Mouse (Mus musculus) spleen, postnatal 10 days (tissue): Measurements from ENCODE around the gene Fthl17d.
"Not testable (repeated sequence)": the region's sequence is repeated elsewhere in the genome, so short reads cannot be mapped to it uniquely, and the experiment has no call there.

Source experiments
- DNase-seq, 2 experiments: peaks; one replicate each; pipeline ENCODE4 v3.0.0; 2021 to 2022; ENCODE audit warnings: low spot score in 2 of 2

The Fthl17d gene

DNA sequence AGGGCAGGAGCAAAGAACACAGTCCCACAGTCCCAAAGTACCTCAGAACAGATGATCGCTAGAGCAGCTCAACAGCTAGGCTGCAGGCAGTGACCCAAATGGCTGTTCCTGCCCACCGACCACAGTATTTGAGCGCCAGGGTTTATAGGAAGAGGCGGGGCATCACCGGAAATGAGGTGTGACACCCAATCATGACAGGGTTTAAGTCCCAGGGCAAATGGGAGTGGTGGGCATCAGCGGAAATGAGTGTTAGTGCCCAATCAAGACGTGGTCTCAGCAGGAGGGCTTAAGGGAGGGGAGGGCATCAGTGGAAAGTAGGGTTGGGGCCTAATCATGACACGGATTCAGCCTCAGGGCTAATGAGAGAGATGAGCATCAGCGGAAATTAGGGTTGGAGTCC, at the start of gene Fthl17d:
Gene Fthl17d, minus strand, starts transcription at position 101 of the 400 bp plus-strand sequence.
- DNase-seq = not testable (repeated sequence)

- not testable (repeated sequence) for DNase-seq
Observed at GRCm38 (mm10) chrX:9033193-9033592, 46.6 kb upstream of the Fthl17d start, which contains the start of gene Fthl17e. Gene Fthl17e (plus strand): TSS chrX:9033493.

GRCm38 (mm10) chrX:9019481-9019880, 32.9 kb upstream of the Fthl17d start:
- no peak for DNase-seq

DNA sequence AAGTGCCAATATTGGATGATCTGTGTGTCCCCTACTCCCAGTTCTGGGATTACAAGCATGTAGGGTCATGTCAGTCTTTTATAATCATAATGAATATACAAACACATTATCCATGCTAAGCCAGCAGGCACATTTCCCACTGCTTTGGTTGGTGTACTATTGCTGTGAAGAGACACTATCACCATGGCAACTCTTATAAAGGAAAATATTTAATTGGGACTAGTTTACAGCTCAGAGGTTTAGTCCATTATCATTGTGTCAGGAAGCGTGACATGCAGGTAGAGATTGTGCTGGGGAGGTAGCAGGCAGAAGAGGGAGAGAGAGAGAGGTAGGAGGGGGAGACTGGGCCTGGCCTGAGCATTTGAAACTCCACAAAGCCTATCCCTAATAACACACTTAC, 29.5 kb upstream of the Fthl17d start:
- DNase-seq = no peak

- DNase-seq = not testable (repeated sequence)
Observed at GRCm38 (mm10) chrX:8976459-8976858, 10.1 kb downstream of the Fthl17d start, which contains the start of gene Fthl17c. Gene Fthl17c (minus strand): TSS chrX:8976559.

DNA sequence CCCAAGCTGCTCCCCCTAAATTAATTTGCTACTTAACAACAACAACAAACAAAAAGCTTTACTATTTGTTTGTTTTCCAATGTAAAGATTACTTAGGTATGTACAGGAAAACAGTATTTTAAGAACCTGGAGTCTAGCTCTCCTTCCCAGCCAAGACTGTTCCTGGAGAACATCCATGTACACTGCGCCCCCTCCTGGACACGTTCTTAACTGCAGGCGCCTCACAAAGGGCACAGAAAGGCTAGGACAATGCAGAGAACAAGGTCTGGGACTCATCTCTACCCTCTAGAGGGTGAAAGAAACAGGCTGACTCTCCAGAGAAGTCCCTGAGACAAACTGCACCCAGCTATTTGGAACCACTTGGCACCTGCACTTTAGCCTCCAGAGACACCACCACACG, 21.9 kb downstream of the Fthl17d start:
- DNase-seq = not testable (repeated sequence)

- not testable (repeated sequence) for DNase-seq
Observed at GRCm38 (mm10) chrX:8962875-8963274, 23.7 kb downstream of the Fthl17d start, which contains the start of gene Fthl17b. Gene Fthl17b (minus strand): TSS chrX:8962975.

GRCm38 (mm10) chrX:8948130-8948805, 38.3 kb downstream of the Fthl17d start:
- DNase-seq = peak in 1 of 2 experiments; percentile 51

DNA sequence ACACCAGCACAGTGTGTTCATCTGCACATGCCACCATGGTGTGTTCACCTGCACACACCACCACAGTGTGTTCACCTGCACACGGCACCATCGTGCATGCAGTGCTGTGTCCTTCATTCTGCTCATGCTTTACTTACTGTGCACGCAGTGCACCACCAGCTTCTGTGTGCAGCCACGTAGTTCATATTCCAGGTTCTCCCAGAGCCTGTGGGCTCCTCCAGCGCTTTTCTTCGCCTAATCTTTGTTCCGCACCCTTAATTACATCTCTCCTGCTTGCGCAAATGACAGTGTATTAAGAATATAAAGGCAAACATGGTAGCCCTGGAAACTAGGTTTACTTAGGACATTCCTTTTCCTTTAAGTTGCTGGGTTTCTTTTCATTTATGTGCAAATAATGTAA, 42.5 kb downstream of the Fthl17d start:
- no peak for DNase-seq
